Mouse (Mus musculus) layer of hippocampus, adult 9-10 months (tissue): ENCODE data around the gene Hist1h2bp.
"Not testable (repeated sequence)": the region's sequence is repeated elsewhere in the genome, so short reads cannot be mapped to it uniquely, and the experiment has no call there.

Experiments used
- DNase-seq: peaks from one replicate; pipeline ENCODE4 v3.0.0; 2022; ENCODE audit warnings: low spot score

Hist1h2bp gene

GRCm38 (mm10) chr13:21783734-21784161 lies 3.5 kb upstream of the Hist1h2bp start:
- DNase-seq, result no peak

- no peak for DNase-seq
Observed at GRCm38 (mm10) chr13:21784311-21784710, 3.0 kb upstream of the Hist1h2bp start.

- no peak for DNase-seq
Observed at GRCm38 (mm10) chr13:21786189-21786898, 917 bp upstream of the Hist1h2bp start.

GRCm38 (mm10) chr13:21787760-21788593 lies 716 bp downstream of the Hist1h2bp start:
- DNase-seq, result no peak

GRCm38 (mm10) chr13:21789925-21790324 lies 2.7 kb downstream of the Hist1h2bp start:
- DNase-seq, result no peak

GRCm38 (mm10) chr13:21790601-21791283 lies 3.5 kb downstream of the Hist1h2bp start:
- no peak for DNase-seq

GRCm38 (mm10) chr13:21795584-21795983 lies 8.3 kb downstream of the Hist1h2bp start:
- DNase-seq, result no peak

- not testable (repeated sequence) for DNase-seq
Observed at GRCm38 (mm10) chr13:21797163-21797562, 9.9 kb downstream of the Hist1h2bp start.

- not testable (repeated sequence) for DNase-seq
Observed at GRCm38 (mm10) chr13:21803058-21803457, 15.8 kb downstream of the Hist1h2bp start.

GRCm38 (mm10) chr13:21810073-21810472 lies 22.8 kb downstream of the Hist1h2bp start, which contains the start of the genes Hist1h2bq and Hist1h2ao:
TSS of gene Hist1h2bq (minus strand) at chr13:21810197.
TSS of gene Hist1h2ao (plus strand) at chr13:21810465.
- not testable (repeated sequence) for DNase-seq

GRCm38 (mm10) chr13:21811074-21811473 lies 23.8 kb downstream of the Hist1h2bp start:
- DNase-seq, result not testable (repeated sequence)

GRCm38 (mm10) chr13:21811539-21811938 lies 24.3 kb downstream of the Hist1h2bp start, which contains the start of gene Hist1h4m:
TSS of gene Hist1h4m (plus strand) at chr13:21811746.
- DNase-seq, result not testable (repeated sequence)

- DNase-seq, result not testable (repeated sequence)
Observed at GRCm38 (mm10) chr13:21812092-21812491, 24.8 kb downstream of the Hist1h2bp start.

GRCm38 (mm10) chr13:21820082-21820890 lies 33.0 kb downstream of the Hist1h2bp start:
- DNase-seq, result not testable (repeated sequence)

GRCm38 (mm10) chr13:21828511-21828910 lies 41.2 kb downstream of the Hist1h2bp start:
- DNase-seq, result no peak

- DNase-seq, result no peak
Observed at GRCm38 (mm10) chr13:21830344-21830743, 43.1 kb downstream of the Hist1h2bp start.

GRCm38 (mm10) chr13:21831418-21832394 lies 44.4 kb downstream of the Hist1h2bp start, which contains the start of gene Hist1h4n:
TSS of gene Hist1h4n (minus strand) at chr13:21832196.
- not testable (repeated sequence) for DNase-seq

- not testable (repeated sequence) for DNase-seq
Observed at GRCm38 (mm10) chr13:21833461-21833860, 46.2 kb downstream of the Hist1h2bp start, which contains the start of the genes Hist1h2ap and Hist1h2br. TSS of gene Hist1h2ap (minus strand) at chr13:21833507. TSS of gene Hist1h2br (plus strand) at chr13:21833743.
